Mouse (Mus musculus): ENCODE results near the gene Slc22a23.

The Slc22a23 gene

GRCm38 (mm10) chr13:34270886-34271602 is 73.9 kb downstream of the Slc22a23 start:
- in situ Hi-C loops (cut with MboI, MseI): no loop called here

- in situ Hi-C loops (cut with MboI, MseI): no loop called here
These were observed 75.5 kb downstream of the Slc22a23 start for GRCm38 (mm10) chr13:34269376-34269991.

- in situ Hi-C loops (cut with MboI, MseI): no loop called here
These were observed 77.9 kb downstream of the Slc22a23 start for GRCm38 (mm10) chr13:34266942-34267660.

- in situ Hi-C loops (cut with MboI, MseI): no loop called here
These were observed 78.9 kb downstream of the Slc22a23 start for GRCm38 (mm10) chr13:34266067-34266466.

- in situ Hi-C loops (cut with MboI, MseI): no loop called here
These were observed 79.4 kb downstream of the Slc22a23 start for GRCm38 (mm10) chr13:34265576-34265975.

DNA sequence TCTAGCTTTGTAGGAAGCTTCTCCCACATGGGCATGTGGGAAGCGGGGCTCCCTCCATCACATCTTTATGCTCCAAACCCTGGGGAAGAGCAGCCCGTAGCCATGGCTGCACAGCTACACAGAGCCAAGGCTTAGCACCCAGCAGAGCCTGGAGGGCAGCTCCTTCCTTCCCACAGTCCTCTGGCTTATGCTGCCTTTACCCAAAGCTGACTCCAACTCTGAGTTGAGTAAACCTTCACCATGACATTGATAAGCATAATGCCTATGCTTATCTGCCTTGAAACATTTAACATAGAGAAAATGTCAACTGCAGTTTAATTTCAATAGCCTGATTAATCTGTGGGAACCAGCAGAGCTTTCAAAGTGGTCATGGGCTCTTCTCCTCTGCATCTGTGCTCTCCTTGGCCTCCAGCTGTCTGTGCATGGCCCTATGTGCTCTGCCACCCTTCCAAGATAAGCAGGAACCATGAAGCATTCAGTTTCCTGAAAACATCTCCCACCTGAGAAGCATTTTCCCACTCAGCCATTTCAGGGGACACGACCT is 79.9 kb downstream of the Slc22a23 start:
- in situ Hi-C loops (cut with MboI, MseI): no loop called here

- in situ Hi-C loops (cut with MboI, MseI): no loop called here
These were observed 80.5 kb downstream of the Slc22a23 start for GRCm38 (mm10) chr13:34264508-34264907.

DNA sequence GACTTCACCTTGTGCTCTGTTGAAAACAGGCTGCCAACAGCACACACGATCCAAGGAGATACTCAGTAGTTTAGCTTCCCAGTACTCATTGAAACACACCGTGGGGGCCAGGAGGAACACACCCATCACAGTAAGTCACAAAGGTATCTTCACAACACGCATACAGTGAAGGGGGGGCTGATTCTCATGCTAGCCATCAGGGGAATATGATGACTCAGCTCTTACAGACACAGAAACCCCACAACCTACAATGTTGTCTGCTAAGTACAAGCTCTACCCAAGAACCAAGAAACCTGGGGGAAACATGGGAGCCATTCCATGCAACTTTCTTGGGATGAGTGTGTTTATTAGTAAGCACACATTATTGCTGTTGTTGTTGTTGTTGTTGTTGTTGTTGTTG is 86.2 kb downstream of the Slc22a23 start:
- in situ Hi-C loops (cut with MboI, MseI): no loop called here

- in situ Hi-C loops (cut with MboI, MseI): no loop called here
These were observed 87.8 kb downstream of the Slc22a23 start for GRCm38 (mm10) chr13:34257177-34257576.

DNA sequence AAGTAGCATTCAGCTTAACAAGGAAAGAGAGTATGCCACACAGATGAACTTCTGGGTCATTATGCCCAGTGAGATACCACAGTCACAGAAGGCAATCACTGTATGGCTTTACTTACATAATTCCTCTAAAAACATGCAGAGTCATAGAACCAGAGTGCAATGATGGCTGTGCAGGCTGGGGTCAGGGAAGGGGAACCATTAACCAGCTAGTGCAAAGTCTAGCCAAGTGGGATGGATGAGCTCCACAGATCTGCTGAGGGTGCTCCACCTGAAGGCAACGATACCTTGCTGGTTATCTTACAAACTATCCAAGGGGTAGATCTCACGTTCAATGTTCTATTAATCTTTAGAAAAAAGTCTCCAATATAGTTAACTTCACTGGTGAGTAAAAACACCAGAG is 88.3 kb downstream of the Slc22a23 start:
- in situ Hi-C loops (cut with MboI, MseI): no loop called here

- in situ Hi-C loops (cut with MboI, MseI): no loop called here
These were observed 89.7 kb downstream of the Slc22a23 start for GRCm38 (mm10) chr13:34255297-34255696.

- in situ Hi-C loops (cut with MboI, MseI): no loop called here
These were observed 90.3 kb downstream of the Slc22a23 start for GRCm38 (mm10) chr13:34254691-34255090.

DNA sequence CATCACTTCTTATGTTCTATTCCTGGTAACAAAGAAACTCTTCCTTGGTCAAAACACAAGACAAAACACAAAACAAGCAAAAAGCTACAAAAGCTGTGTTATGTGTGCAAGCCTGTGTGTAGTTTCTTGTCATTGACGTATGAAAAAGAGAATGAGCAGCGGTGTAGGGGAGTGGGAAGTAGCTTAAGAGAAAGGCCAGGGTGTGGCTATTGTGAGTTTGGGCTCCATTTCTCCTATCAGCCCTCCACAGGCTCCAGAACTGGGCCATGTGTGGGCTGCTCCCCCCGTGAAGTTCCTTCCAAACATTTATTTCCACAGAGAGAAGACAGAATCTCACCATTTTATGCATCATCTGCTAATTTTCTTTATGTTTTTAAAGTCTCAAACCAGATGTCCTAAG is 91.2 kb downstream of the Slc22a23 start:
- in situ Hi-C loops (cut with MboI, MseI): no loop called here

- in situ Hi-C loops (cut with MboI, MseI): no loop called here
These were observed 95.8 kb downstream of the Slc22a23 start for GRCm38 (mm10) chr13:34248941-34249920.

- in situ Hi-C loops (cut with MboI, MseI): no loop called here
These were observed 96.9 kb downstream of the Slc22a23 start for GRCm38 (mm10) chr13:34248107-34248506.

GRCm38 (mm10) chr13:34246821-34247220 is 98.2 kb downstream of the Slc22a23 start:
- in situ Hi-C loops (cut with MboI, MseI): no loop called here

DNA sequence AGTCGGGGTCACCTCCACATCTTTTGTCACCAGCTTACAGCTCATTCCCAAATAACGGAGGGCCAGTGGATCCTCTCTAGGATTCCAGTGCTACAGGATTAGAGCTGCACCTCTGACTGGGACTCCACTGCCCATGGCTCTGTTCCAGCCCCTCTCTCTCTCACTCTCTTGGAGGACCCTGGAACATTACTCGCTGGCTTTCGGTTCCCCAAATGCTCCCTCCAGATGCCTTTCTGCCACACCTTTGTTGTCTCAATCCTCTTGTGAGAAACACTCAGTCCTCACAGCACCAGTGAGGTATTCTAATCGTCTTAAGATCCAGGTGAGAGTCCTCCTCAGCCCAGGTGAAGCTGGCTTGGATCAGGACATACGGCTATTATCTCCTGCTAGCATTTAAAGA is 99.8 kb downstream of the Slc22a23 start:
- in situ Hi-C loops (cut with MboI, MseI): no loop called here

DNA sequence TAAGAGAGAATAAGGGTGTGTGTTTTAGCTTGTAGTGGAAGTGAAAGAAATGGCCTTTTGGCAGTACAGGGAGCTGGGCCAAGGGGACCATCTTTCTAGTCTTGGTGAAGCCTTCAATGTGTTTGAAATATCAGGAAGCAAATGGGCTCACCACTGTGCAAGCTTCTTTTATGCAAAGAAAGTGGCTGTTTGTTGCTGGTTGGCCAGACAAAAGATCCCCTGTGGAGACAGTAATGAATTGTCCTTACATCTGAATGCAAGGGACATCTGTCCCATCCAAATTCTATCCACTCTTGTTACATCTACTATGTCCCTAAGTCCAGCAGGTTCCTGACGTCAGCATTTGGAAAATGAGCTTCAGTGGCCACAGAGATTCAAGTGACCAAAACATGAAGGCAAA is 100.8 kb downstream of the Slc22a23 start:
- in situ Hi-C loops (cut with MboI, MseI): no loop called here

DNA sequence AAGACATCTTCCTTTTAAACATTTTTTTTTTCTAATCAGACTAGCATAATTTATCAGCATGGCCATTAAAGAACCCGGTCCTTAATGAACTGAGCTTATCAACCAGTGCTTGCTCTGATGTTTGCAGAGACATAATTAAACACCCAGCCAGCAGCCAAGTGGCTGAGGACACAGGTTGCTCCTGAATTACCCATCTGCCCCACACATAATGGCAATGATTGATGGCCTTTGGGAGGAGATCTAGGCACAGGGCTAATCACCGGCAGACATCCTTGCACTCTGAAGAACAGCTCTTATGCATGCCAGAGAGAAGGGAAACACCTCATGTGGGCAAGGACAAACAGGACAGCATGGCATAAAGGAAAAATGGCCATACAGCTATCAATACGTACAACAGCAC is 102.8 kb downstream of the Slc22a23 start:
- in situ Hi-C loops (cut with MboI, MseI): no loop called here

- in situ Hi-C loops (cut with MboI, MseI): no loop called here
These were observed 104.9 kb downstream of the Slc22a23 start for GRCm38 (mm10) chr13:34240087-34240428.

DNA sequence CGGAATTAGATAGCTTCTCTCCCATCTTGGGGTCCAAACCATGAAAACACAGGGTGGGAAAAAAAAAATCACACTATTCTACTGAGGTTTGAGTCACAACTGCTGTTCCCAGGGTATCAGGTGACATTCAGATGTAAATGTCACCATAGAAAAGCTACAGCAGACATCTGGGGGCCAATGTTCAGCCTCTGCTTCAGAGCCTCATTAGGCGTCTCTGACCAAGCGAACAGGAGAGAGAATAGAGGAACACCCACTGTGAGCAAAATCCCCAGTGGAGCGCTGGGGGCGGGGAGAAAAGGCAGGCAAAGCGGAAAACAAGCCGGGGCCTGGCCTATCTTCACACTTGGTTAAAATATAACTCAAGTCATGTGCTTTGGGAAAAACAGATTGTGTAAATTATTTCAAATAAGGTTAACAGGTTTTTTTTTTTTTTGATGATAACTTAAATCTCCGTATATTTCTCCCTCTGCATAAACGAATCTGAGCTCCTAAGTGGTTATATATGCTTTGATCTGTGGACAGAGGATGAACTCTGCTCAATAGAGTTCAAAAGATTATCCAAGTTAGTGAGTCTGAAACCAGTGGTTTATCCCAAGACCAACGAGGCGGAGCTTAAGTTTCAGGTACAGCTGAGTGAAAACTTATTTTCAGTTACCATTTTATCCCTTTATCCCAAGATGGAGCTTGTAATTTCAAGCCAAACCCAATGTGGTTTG is 105.5 kb downstream of the Slc22a23 start:
- in situ Hi-C loops (cut with MboI, MseI): no loop called here

All from T-helper 1 cell (primary cell).